Mouse (Mus musculus): Measurements from ENCODE around the gene Gm20828. TPM values are rescaled to one million over a fixed set of nuclear protein-coding genes. Genes with fewer than 3 reads are reported as not detected.

Gene Gm20828
- polyA plus RNA-seq (2017; shearing (Covaris generic)) = not detected

DNA sequence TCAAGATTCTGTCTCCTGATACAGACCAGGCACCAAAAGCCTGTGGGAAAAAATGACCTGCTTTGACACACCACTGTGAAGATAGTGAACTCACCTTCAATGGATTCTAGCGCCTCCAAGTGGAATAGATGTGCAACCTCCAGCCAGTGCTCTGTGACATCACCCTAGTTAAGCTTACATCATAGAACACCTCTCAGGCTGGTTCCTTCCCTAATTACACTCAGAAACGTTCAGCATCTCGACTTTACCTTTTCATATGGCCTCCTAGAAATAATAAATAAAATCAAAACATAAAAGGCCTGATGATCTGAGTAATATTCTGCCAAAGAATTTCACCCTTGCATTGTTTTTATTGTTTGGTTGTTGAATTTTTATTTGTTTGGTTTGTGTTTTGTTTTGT is at the start of gene Gm20828:
Gene Gm20828 (minus strand): TSS at position 101 of the 400 bp plus-strand sequence.

Measured in activated CD4-positive, CD25-positive, alpha-beta regulatory T cell (primary cell).